In the genomic region with DNA sequence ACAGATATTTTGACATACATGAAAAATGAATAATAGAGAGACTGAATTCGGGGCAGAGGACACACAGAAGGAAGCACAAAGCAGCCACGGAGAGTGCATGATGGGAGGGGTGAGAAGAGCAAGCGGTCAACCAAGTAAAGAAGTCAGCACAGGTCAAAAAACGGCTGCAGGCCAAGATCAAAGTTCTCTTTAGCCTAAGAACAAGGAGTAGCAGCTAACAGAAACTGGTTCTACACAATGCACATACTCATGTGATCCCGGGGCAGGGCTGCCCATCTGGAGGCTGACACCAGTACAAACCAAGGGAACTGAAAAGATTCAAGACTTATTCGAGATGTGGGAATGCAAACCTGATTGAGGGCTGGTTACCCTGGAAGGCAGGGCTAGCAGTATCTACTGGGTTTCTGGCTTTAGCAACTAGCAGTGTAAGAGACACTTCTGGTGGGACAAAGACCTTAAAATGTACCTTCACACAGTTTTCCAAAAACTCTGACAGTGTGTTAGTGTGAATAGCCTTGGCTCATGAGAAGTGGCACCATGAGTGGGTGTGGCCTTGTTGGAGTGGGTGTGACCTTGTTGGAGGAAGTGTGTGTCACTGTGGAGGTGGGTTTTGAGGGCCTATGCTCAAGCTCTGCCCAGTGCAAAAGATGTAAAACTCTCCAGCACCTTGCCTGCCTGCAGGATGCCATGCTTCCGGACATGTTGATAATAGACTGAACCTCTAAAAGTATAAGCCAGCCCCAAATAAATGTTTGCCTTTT, we compare ENCODE assay signal across 15 mouse cellular contexts. TPM values are rescaled to one million over a fixed set of nuclear protein-coding genes. Genes with fewer than 3 reads are reported as not detected.
DNase-seq lines count a peak whose midpoint lies in the region; ATAC-seq and TF ChIP-seq lines count a peak whose summit lies in the region.
"Had no signal": no experiment of that assay in that cellular context is flagged by ENCODE, and none has a peak within 500 bp of the region (broad histone marks: within the 10 kb centered on the region; RNA-seq: fewer than 3 reads in every experiment).

No protein-coding gene starts in this region.

- no peaks in the 10 kb centered on the region for H3K27me3 ChIP-seq in CH12.LX (replicated peaks)
- H3K27me3 ChIP-seq in kidney, adult 2 months (replicated peaks; ENCODE audit: control insufficient read depth, insufficient read depth, low read length) = no peaks in the 10 kb centered on the region
- H3K27me3 ChIP-seq: liver, embryonic 12.5 days; midbrain, embryonic 12.5 days had no signal

- peaks cover 24 to 66% of the 10 kb centered on the region in 2 experiments for H3K4me1 ChIP-seq in CH12.LX (ENCODE audit: control insufficient read depth in 1 of 2, insufficient read depth in 2 of 2)
- H3K4me1 ChIP-seq in kidney, adult 2 months (ENCODE audit: control insufficient read depth, insufficient read depth, low read length) = peaks cover 17% of the 10 kb centered on the region; the same call in 1 of the 2 replicates
- H3K4me1 ChIP-seq: midbrain, embryonic 12.5 days had no signal

- peaks cover 92% of the 10 kb centered on the region for H3K79me2 ChIP-seq in CH12.LX (replicated peaks; ENCODE audit: control insufficient read depth, extremely low read depth, insufficient read depth, poor library complexity, severe bottlenecking)

- peak; percentile 35; the same call in 1 of the 2 replicates for TF ChIP-seq EP300 in CH12.LX (IDR thresholded peaks at IDR 0.05; ENCODE audit: low read length)

- ATAC-seq in cerebellum, adult (ENCODE audit: insufficient number of reproducible peaks, low FRiP score, low TSS enrichment) = no peak
- ATAC-seq: forebrain, embryonic 14.5 days; liver, embryonic 12.5 days had no signal

- peak overlapping the region; percentile 100 for H3K27ac ChIP-seq in CH12.LX (ENCODE audit: insufficient read depth, low read depth)
- H3K27ac ChIP-seq in kidney, adult 2 months (ENCODE audit: insufficient read depth, low read depth, low read length) = peak overlapping the region; percentile 10; the same call in 1 of the 2 replicates
- no peak overlapping the region for H3K27ac ChIP-seq in layer of hippocampus, adult 2 months
- H3K27ac ChIP-seq: heart, adult 2 months; hindbrain, embryonic 14.5 days; liver, embryonic 12.5 days; midbrain, embryonic 12.5 days had no signal

- peaks cover 2 to 37% of the 10 kb centered on the region in 2 experiments for H3K36me3 ChIP-seq in CH12.LX (replicated peaks in 1 of 2; ENCODE audit: control insufficient read depth in 1 of 2, insufficient read depth in 1 of 2, low read length in 1 of 2)
- no peaks in the 10 kb centered on the region for H3K36me3 ChIP-seq in kidney, adult 2 months (ENCODE audit: control insufficient read depth, insufficient read depth, low read length)
- H3K36me3 ChIP-seq: midbrain, embryonic 12.5 days had no signal

- H3K4me2 ChIP-seq in CH12.LX (ENCODE audit: insufficient read depth, low read depth, poor library complexity, severe bottlenecking) = peak overlapping the region; percentile 95
- H3K4me2 ChIP-seq: hindbrain, embryonic 14.5 days; liver, embryonic 12.5 days; midbrain, embryonic 12.5 days had no signal

- TF ChIP-seq CTCF in CH12.LX (conservative IDR thresholded peaks at IDR 0.05 in 1 of 2, IDR thresholded peaks at IDR 0.05 in 1 of 2; ENCODE audit: low read depth in 2 of 2, low read length in 2 of 2) = no peak
- TF ChIP-seq CTCF in kidney, adult 2 months (conservative IDR thresholded peaks at IDR 0.05; ENCODE audit: insufficient read depth, insufficient read length, low read depth, low read length) = no peak
- no peak for TF ChIP-seq CTCF in layer of hippocampus, adult 2 months (conservative IDR thresholded peaks at IDR 0.05)

- TF ChIP-seq RAD21 in CH12.LX (IDR thresholded peaks at IDR 0.05; ENCODE audit: low read depth, low read length) = no peak

- peak overlapping the region; percentile 73 for H3K9ac ChIP-seq in CH12.LX (ENCODE audit: insufficient read depth, low read depth)
- H3K9ac ChIP-seq: hindbrain, embryonic 14.5 days; liver, embryonic 12.5 days; midbrain, embryonic 12.5 days had no signal

- peak; percentile 53; the same call in 1 of the 2 replicates for TF ChIP-seq POLR2A in CH12.LX (IDR thresholded peaks at IDR 0.05; ENCODE audit: low read depth, low read length)
- no peak for TF ChIP-seq POLR2A in kidney, adult 2 months (IDR thresholded peaks at IDR 0.05; ENCODE audit: low read depth, low read length)

- H3K4me3 ChIP-seq in CH12.LX (replicated peaks in 1 of 3; ENCODE audit: low read depth in 2 of 3, low read length in 2 of 3, poor library complexity in 1 of 3) = peak overlapping the region in 1 of 3 experiments; percentile 25
- no peak overlapping the region for H3K4me3 ChIP-seq in kidney, adult 2 months (ENCODE audit: insufficient read depth, low read depth, low read length)
- H3K4me3 ChIP-seq in layer of hippocampus, adult 2 months = no peak overlapping the region
- H3K4me3 ChIP-seq: heart, adult 2 months; liver, embryonic 12.5 days; midbrain, embryonic 12.5 days had no signal

- WGBS in kidney, adult 2 months = 48% methylated on average over 7 of the region's 7 CpGs

- H3K9me3 ChIP-seq in CH12.LX (replicated peaks; ENCODE audit: low read length) = peaks cover 6% of the 10 kb centered on the region
- H3K9me3 ChIP-seq: liver, embryonic 12.5 days; midbrain, embryonic 12.5 days had no signal

- dilution Hi-C loops in CH12.LX (cut with MboI; ENCODE audit: extremely low pct_ligation_motif_present, extremely low pct_unique_long_range_greater_than_20kb, low sequenced_read_pairs) = no loop called here

- in situ Hi-C loops in CH12.LX (cut with MboI; ENCODE audit: low pct_ligation_motif_present, low pct_unique_long_range_greater_than_20kb, low sequenced_read_pairs) = loop anchor here (10.0 kb wide), 1 partner anchor 126 kb away; no protein-coding TSS in a partner anchor

- DNase-seq in CD4-positive helper T cell, adult 2 months (ENCODE audit: low read depth, low spot score) = peak; percentile 51
- peak; percentile 68 for DNase-seq in CH12.LX (ENCODE audit: extremely low read depth)
- DNase-seq in kidney, adult 2 months = peak; percentile 87
- DNase-seq in kidney, postnatal 36 days = peak; percentile 70 to 80
- DNase-seq in layer of hippocampus, adult 2 months (ENCODE audit: low spot score in 2 of 2) = no peak
- no peak for DNase-seq in gastrocnemius, postnatal 25 days
- DNase-seq: adrenal gland, postnatal 25 days; cerebellum, adult 9-11 months; heart, adult 2 months; right cerebral cortex, adult 18-20 months had no signal

TF ChIP-seq in CH12.LX, 34 proteins besides CTCF, POLR2A, EP300 and RAD21:
- TF ChIP-seq GABPA (IDR thresholded peaks at IDR 0.05; ENCODE audit: insufficient replicate concordance, low read depth, low read length) (no peak), MXI1 (IDR thresholded peaks at IDR 0.05; ENCODE audit: low read depth, low read length) (peak; percentile 24), MYC (IDR thresholded peaks at IDR 0.05; ENCODE audit: low read depth, low read length) (0 out of 2 replicates have a peak, but pooled peaks have one; percentile 12), IRF4 (IDR thresholded peaks at IDR 0.05; ENCODE audit: low read depth, low read length) (0 out of 2 replicates have a peak, but pooled peaks have one; percentile 43), ZC3H11A (IDR thresholded peaks at IDR 0.05; ENCODE audit: low read depth, low read length) (no peak), BHLHE40 (IDR thresholded peaks at IDR 0.05; ENCODE audit: low read depth, low read length) (0 out of 2 replicates have a peak, but pooled peaks have one; percentile 29), TBP (conservative IDR thresholded peaks at IDR 0.05; ENCODE audit: low read depth, low read length) (peak; percentile 57; the same call in 1 of the 2 replicates), SIN3A (IDR thresholded peaks at IDR 0.05; ENCODE audit: low read length) (0 out of 2 replicates have a peak, but pooled peaks have one; percentile 18), MEF2A (IDR thresholded peaks at IDR 0.05; ENCODE audit: borderline replicate concordance, low read depth, low read length) (0 out of 2 replicates have a peak, but pooled peaks have one; percentile 29)

RNA-seq across cellular contexts. Expression of gene Auh, which starts 8.2 kb away (rescaled TPM):
- total RNA-seq in CH12.LX (2012; rRNA removed) (59.6 and 74.1 TPM in 2 replicates), CH12.LX (2014; rRNA removed) (68.5 and 74.6 TPM in 2 replicates)
- 191 and 193 TPM in 2 replicates for polyA plus RNA-seq in CH12.LX (2012; ENCODE audit: insufficient read length, low read depth)
- polyA plus RNA-seq in kidney, adult 2 months (2012; rRNA removed) = 72.7 and 88.6 TPM in 2 replicates
- total RNA-seq in layer of hippocampus, adult 2 months (2021) = 100 to 1,000 TPM; 107 to 121 TPM
- total RNA-seq in gastrocnemius, postnatal 25 days (2021) = 10 to 100 TPM; 62.9 to 64.6 TPM

RNA-seq across cellular contexts. Expression of gene Nfil3, which starts 59.6 kb away (rescaled TPM):
- 24.4 and 30.0 TPM in 2 replicates for total RNA-seq in CH12.LX (2012; rRNA removed)
- 23.5 and 27.8 TPM in 2 replicates for total RNA-seq in CH12.LX (2014; rRNA removed)
- polyA plus RNA-seq in CH12.LX (2012; ENCODE audit: insufficient read length, low read depth) = 34.5 and 34.6 TPM in 2 replicates
- 4.0 and 4.2 TPM in 2 replicates for polyA plus RNA-seq in kidney, adult 2 months (2012; rRNA removed)
- total RNA-seq in layer of hippocampus, adult 2 months (2021) = 10 to 100 TPM; 14.2 to 14.7 TPM
- 10 to 100 TPM; 21.4 to 53.7 TPM for total RNA-seq in gastrocnemius, postnatal 25 days (2021)

Comparison
In these comparisons a context has a peak if more than half of its experiments do, and no peak if none do; other contexts are left out.
1. DNase-seq: peak in CD4-positive helper T cell, adult 2 months (single experiment), CH12.LX (single experiment), kidney, adult 2 months (single experiment) and kidney, postnatal 36 days (2 of 2); none in layer of hippocampus, adult 2 months (0 of 2) and gastrocnemius, postnatal 25 days (single experiment).